Mouse (Mus musculus) layer of hippocampus, postnatal 14 days (tissue): Measurements from ENCODE around the gene Vps35l. TPM values are rescaled to one million over a fixed set of nuclear protein-coding genes. Genes with fewer than 3 reads are reported as not detected.

Experiments used
- DNase-seq, 2 experiments: peaks; one replicate each; pipeline ENCODE4 v3.0.0; 2021 to 2022; ENCODE audit warnings: low spot score in 2 of 2, mixed read lengths in 1 of 2
- total RNA-seq, 2 experiments: library from RNA; stranded (reverse); gene quantifications; 2 replicates each; pipeline ENCODE4 v1.2.3; 2021

Vps35l gene
- total RNA-seq, 2 experiments from 2014 or later, result 59.5 to 61.9 TPM

DNA sequence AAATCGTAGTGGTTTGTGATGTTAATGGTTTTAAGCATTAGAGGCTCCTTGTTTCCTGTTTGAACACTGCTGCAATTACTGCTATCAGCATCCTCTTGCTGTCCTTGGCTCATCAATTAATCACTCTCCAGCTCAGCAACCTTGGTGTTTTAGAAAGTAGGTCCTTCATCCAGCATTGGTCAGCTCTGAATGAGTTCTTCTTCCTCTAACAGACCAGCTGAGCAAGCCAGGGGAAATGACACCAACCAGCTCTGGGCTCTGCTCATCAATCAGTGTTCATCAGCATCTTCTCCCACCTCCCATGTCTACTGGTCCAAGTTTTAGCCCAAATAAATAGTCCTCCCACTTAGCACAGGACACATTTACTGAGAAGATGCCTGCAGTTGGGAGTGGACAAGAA, 118.6 kb downstream of the Vps35l start:
- DNase-seq, result no peak

DNA sequence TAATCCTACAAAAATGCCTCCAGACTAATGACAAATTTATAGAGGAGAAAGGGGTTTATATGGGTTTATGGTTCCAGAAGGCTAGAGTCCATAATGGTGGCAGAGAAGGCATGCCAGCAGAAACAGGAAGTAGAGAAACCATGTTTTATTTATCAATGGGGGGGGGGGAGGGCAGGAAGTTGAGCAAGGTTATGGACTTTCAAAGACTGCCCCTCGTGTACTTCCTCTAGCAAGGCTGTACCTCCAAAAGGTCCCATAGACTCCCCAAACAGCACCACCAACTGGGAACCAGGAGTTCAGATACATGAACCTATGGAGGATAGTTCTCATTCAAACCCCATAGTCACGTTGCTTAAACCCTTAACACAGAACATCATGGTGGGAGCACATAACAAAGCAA, 125.3 kb downstream of the Vps35l start:
- no peak for DNase-seq

DNA sequence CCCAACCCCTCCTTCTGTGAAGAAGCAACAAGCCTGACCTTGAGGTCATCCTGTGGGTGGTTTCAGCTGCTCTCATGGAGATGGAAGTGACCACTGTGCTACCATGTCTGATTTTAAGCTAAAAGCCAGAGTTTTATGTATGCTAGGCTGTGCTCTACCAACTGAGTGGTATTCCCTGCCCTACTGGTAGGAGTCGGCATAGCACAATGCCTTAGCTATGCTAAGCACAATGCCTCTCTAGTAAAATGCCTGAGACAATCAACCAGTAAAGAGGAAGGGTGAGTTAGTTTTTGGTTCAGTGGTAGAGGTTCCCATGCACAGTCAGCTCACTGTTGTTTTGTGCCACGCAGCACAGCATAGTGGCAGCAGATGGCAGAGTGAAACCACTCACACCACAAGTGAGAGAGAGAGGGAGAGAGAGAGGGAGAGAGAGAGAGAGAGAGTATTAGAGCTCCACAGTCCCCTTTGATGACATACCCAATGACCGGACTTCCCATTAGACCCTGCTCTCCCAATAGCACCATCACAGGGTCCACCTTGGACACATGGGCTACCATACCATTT, 139.5 kb downstream of the Vps35l start:
- DNase-seq, result no peak

DNA sequence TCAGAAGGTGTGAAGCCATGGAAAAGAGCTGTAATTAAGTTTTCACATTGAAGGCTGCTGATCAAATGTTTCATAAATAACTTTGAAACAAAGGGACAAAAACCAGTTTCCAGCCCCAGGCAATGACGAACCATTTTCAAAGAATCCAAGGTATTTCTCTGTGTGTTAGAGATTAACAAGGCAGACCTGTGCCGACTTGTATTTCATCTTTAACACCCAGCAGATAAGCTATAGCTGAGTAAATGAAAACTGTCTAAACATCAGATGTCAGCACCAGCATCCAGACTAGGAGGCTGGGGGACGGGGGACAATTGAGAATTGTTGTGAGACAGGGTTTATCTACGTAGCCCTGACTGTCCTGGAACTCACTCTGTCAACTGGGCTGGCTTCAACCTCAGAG, 143.9 kb downstream of the Vps35l start:
- DNase-seq, result no peak

DNA sequence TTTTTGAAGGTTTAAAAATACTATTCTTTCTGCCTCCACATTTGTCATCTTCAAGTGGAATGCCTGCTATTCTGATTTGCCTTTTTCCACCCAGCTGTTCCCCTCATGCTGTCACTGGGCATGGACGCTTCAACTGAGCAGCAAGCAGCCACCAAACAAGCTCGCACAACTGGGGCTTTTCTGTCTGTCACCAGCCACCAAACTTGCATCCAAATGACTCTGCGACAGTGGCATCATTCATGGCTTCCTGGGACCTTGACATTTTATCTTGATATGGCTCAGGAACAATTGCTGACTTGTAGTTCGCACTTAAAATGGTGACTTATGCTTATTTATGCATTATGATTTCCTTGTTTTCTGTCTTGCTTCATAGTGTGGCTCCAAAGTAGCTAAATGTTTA, 144.9 kb downstream of the Vps35l start:
- DNase-seq, result no peak

DNA sequence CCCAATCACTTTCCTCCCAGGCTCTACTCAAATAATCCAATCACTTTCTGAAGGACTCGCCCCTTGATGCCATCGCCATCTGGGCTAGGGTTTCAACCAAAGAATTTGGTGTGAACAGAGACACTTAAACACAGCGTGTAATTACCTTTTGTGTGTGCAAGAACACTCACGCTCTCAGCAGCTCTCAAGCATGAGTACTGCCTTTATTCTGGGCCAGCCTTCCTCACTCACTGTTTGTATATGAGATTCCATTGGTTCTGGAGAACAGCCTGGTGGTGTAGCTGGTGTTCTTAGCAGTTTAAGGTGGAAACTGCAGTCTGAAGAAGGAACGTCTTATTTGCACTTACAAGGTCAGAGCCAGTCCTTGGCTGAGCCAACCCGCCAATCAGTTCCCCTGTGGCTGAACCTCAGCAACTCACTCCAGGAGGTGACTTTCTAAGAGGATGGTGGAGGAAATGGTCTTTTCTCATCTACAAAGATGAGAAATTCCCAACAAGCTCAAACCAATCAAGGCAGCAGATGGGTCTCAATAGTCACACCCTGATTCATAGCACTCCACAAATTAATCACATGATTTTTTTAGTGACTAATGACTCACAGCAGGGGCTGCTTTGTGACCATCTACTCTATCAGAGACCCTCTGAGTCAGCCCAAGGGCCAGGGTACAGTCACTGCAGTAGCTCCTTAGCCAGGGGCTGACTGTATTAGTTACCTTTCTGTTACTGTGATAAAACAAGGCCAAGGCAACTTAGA, 147.5 kb downstream of the Vps35l start:
- DNase-seq, result no peak

DNA sequence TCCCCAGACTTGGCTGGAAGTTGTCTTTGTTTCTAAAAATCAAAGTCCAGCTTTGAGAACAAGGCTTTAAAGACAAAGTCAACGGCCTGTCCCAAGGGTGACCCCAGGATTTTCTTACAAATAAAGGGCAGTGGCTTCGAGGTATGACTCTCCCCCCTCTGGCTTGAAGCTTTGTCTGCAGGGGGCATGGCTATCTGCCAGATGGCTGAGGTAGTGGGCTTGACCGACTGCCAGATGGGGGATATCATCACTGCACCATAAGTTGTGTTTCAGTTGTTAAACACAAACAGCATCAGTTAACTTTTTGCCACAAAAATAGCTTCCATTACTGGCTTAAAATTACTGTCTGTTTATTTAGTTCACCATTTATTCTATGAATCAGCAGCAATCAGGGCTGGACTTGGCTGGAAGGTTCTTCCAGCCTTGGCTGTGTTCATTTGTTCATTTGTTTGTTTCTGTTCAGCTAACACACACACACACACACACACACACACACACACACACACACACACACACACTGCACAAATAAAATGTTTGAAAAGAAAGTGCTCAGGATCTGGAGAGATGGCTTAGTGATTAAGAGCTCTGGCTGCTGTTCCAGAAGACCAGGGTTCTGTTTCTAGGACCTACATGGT, 149.1 kb downstream of the Vps35l start:
- DNase-seq, result peak; percentile 14 to 24

Other genes starting within 250 kb of the Vps35l start
- gene Itpripl2, start 248.3 kb upstream of the Vps35l start, total RNA-seq, result 1 to 10 TPM; 4.6 TPM
- 10 to 100 TPM; 35.2 to 37.0 TPM for gene Coq7, start 206.9 kb upstream of the Vps35l start, total RNA-seq
- gene Tmc7, start 155.5 kb upstream of the Vps35l start, total RNA-seq, result 10 to 100 TPM; 19.6 to 24.3 TPM
- under 1 TPM; 0.21 to 0.31 TPM for gene Tmc5, start 142.9 kb upstream of the Vps35l start, total RNA-seq
- gene Gde1, start 34.4 kb upstream of the Vps35l start, total RNA-seq, result 100 to 1,000 TPM; 247 to 250 TPM
- 10 to 100 TPM; 36.2 TPM for gene Ccp110, start 27.7 kb upstream of the Vps35l start, total RNA-seq
- 1 to 10 TPM; 3.6 to 3.7 TPM for gene Iqck, start 115.5 kb downstream of the Vps35l start, total RNA-seq
- gene Knop1, start 116.0 kb downstream of the Vps35l start, total RNA-seq, result 10 to 100 TPM; 33.2 to 38.0 TPM